Mouse (Mus musculus) cerebellum, adult 8-10 months (tissue): ENCODE data around the gene Mgll.

Source experiments
- DNase-seq: peaks from one replicate; pipeline ENCODE4 v3.0.0; 2022

Mgll gene

GRCm38 (mm10) chr6:88775267-88775666 is 51.1 kb downstream of the Mgll start:
- no peak for DNase-seq

GRCm38 (mm10) chr6:88776336-88776923 is 52.2 kb downstream of the Mgll start:
- no peak for DNase-seq

- DNase-seq: no peak
Measured at GRCm38 (mm10) chr6:88776964-88777363, 52.8 kb downstream of the Mgll start.

- DNase-seq: no peak
Measured at GRCm38 (mm10) chr6:88778047-88778688, 54.0 kb downstream of the Mgll start.

- no peak for DNase-seq
Measured at GRCm38 (mm10) chr6:88779755-88780154, 55.5 kb downstream of the Mgll start.

GRCm38 (mm10) chr6:88781919-88782318 is 57.7 kb downstream of the Mgll start:
- DNase-seq: no peak

GRCm38 (mm10) chr6:88782981-88783397 is 58.8 kb downstream of the Mgll start:
- DNase-seq: no peak

- peak; percentile 67 for DNase-seq
Measured at GRCm38 (mm10) chr6:88784691-88785173, 60.5 kb downstream of the Mgll start.

- no peak for DNase-seq
Measured at GRCm38 (mm10) chr6:88785331-88785730, 61.1 kb downstream of the Mgll start.

- no peak for DNase-seq
Measured at GRCm38 (mm10) chr6:88785781-88786542, 61.8 kb downstream of the Mgll start.

GRCm38 (mm10) chr6:88786732-88787445 is 62.7 kb downstream of the Mgll start:
- peak; percentile 84 for DNase-seq

- DNase-seq: peak; percentile 57
Measured at GRCm38 (mm10) chr6:88787496-88787895, 63.3 kb downstream of the Mgll start.

GRCm38 (mm10) chr6:88788219-88788618 is 64.0 kb downstream of the Mgll start:
- DNase-seq: peak; percentile 48

GRCm38 (mm10) chr6:88791299-88791698 is 67.1 kb downstream of the Mgll start:
- DNase-seq: no peak

GRCm38 (mm10) chr6:88792147-88792691 is 68.0 kb downstream of the Mgll start:
- DNase-seq: no peak

- DNase-seq: no peak
Measured at GRCm38 (mm10) chr6:88793243-88793642, 69.0 kb downstream of the Mgll start.

- no peak for DNase-seq
Measured at GRCm38 (mm10) chr6:88793872-88794271, 69.7 kb downstream of the Mgll start.

GRCm38 (mm10) chr6:88794561-88794971 is 70.4 kb downstream of the Mgll start:
- DNase-seq: peak; percentile 47

- DNase-seq: no peak
Measured at GRCm38 (mm10) chr6:88800191-88800590, 76.0 kb downstream of the Mgll start.

GRCm38 (mm10) chr6:88800735-88801134 is 76.5 kb downstream of the Mgll start:
- DNase-seq: peak; percentile 91

- DNase-seq: no peak
Measured at GRCm38 (mm10) chr6:88803051-88803450, 78.8 kb downstream of the Mgll start.

GRCm38 (mm10) chr6:88803957-88804695 is 79.9 kb downstream of the Mgll start:
- DNase-seq: no peak
